Mouse (Mus musculus) embryonic facial prominence, embryonic 13.5 days (tissue): ENCODE data around the gene Icam4. TPM values are rescaled to one million over a fixed set of nuclear protein-coding genes. Genes with fewer than 3 reads are reported as not detected.

Experiments
- ATAC-seq: fragments of 200-750 bp; cut with Nextera tagmentation; 2 replicates; pipeline ENCODE4 v1.8.0; 2017; ENCODE audit warnings: low read depth; ENCODE audit not compliant: insufficient number of reproducible peaks, insufficient read depth, low FRiP score, low TSS enrichment
- H3K27ac ChIP-seq: fragments of 300-500 bp; sonication (generic); 2 replicates; pipeline ENCODE4 v1.5.1; 2015; ENCODE audit warnings: moderate library complexity, mild to moderate bottlenecking, inconsistent platforms
- H3K27me3 ChIP-seq: fragments of 300-500 bp; sonication (generic); 2 replicates; pipeline ENCODE4 v1.6.1; 2015; ENCODE audit warnings: mild to moderate bottlenecking, inconsistent platforms
- H3K36me3 ChIP-seq: fragments of 300-500 bp; sonication (generic); 2 replicates; pipeline ENCODE4 v1.6.1; 2015; ENCODE audit warnings: mild to moderate bottlenecking, inconsistent platforms
- H3K4me1 ChIP-seq: fragments of 300-500 bp; sonication (generic); 2 replicates; pipeline ENCODE4 v1.6.1; 2015; ENCODE audit warnings: inconsistent platforms
- H3K4me2 ChIP-seq: fragments of 300-500 bp; sonication (generic); 2 replicates; pipeline ENCODE4 v1.6.1; 2015; ENCODE audit warnings: moderate library complexity, mild to moderate bottlenecking, inconsistent platforms
- H3K4me3 ChIP-seq: fragments of 300-500 bp; sonication (generic); 2 replicates; pipeline ENCODE4 v1.5.1; 2015; ENCODE audit warnings: mild to moderate bottlenecking, inconsistent platforms
- H3K9ac ChIP-seq: fragments of 300-500 bp; sonication (generic); 2 replicates; pipeline ENCODE4 v1.6.1; 2015; ENCODE audit warnings: mild to moderate bottlenecking, inconsistent platforms
- H3K9me3 ChIP-seq: fragments of 300-500 bp; sonication (generic); 2 replicates; pipeline ENCODE4 v1.6.1; 2016; ENCODE audit warnings: inconsistent platforms
- WGBS: fragments of 180-500 bp; shearing (Covaris S2); methylation state at CpG from one replicate; pipeline ENCODE4 v1.1.7; 2015; ENCODE audit warnings: mixed read lengths; 5-methylcytosine and 5-hydroxymethylcytosine counted together
- microRNA counts: library from miRNA; unstranded; fragments of <30 nt; microRNA quantifications from one replicate; lab custom pipeline; 2016
- microRNA-seq: library from miRNA; unstranded; fragments of <30 nt; microRNA quantifications from one replicate; pipeline ENCODE4, GENCODE M21; 2016
- polyA plus RNA-seq: library from polyadenylated mRNA; unstranded; fragments of >200 nt; fragmentation: Nextera tagmentation; extraction: Ambion mirVana; gene quantifications from 2 replicates; pipeline ENCODE4 v1.2.1, GENCODE M21; 2015

The Icam4 gene
- polyA plus RNA-seq, 1 experiment from 2014 or later = 0.27 TPM

GRCm38 (mm10) chr9:21074173-21074572 is 45.0 kb downstream of the Icam4 start:
- H3K36me3 ChIP-seq = peaks cover 62% of the 10 kb centered on the region
- no peak for ATAC-seq
- no peaks in the 10 kb centered on the region for H3K9me3 ChIP-seq
- no peaks in the 10 kb centered on the region for H3K27me3 ChIP-seq
- no peak overlapping the region for H3K4me3 ChIP-seq
- no peak overlapping the region for H3K4me2 ChIP-seq
- 89% methylated on average over 1 of the region's 1 CpGs for WGBS
- peaks cover 15% of the 10 kb centered on the region; the same call in 1 of the 2 replicates for H3K4me1 ChIP-seq
- H3K27ac ChIP-seq = 0 out of 2 replicates have a peak overlapping the region, but pooled peaks have one; percentile 73
- H3K9ac ChIP-seq = 0 out of 2 replicates have a peak overlapping the region, but pooled peaks have one; percentile 40

- Histone ChIP-seq H3K4me3 (no peak overlapping the region), H3K9ac (no peak overlapping the region), H3K27ac (no peak overlapping the region), H3K9me3 (no peaks in the 10 kb centered on the region), H3K27me3 (no peaks in the 10 kb centered on the region), H3K4me1 (peaks cover 15% of the 10 kb centered on the region; the same call in 1 of the 2 replicates), H3K36me3 (peaks cover 68% of the 10 kb centered on the region), H3K4me2 (no peak overlapping the region)
- ATAC-seq = no peak
- WGBS = 88% methylated on average over 3 of the region's 3 CpGs
Measured at GRCm38 (mm10) chr9:21075625-21076024, 46.5 kb downstream of the Icam4 start.

MicroRNAs encoded within 50 kb of the gene (microRNA counts, 519-probe panel; counts per million panel counts)
- microRNA mmu-miR-1900 (lab: Ali Mortazavi, UCI) = 3,347 counts per million, percentile 76 among the panel's probes with 10 or more counts

Small RNA genes lying within 50 kb of the gene (microRNA-seq; reads per million reads assigned to microRNA genes)
- not detected for gene Mir1900
- 1.5 reads per million for gene Mir7082

Other genes starting within 250 kb of the Icam4 start
- 0.72 and 0.80 TPM in 2 replicates for gene Col5a3, start 214.3 kb upstream of the Icam4 start, polyA plus RNA-seq
- gene Rdh8, start 210.9 kb upstream of the Icam4 start, polyA plus RNA-seq = not detected in 2 replicates
- gene A230050P20Rik, start 160.7 kb upstream of the Icam4 start, polyA plus RNA-seq = 7.5 and 9.1 TPM in 2 replicates
- 3.6 and 5.4 TPM in 2 replicates for gene Angptl6, start 149.6 kb upstream of the Icam4 start, polyA plus RNA-seq
- 86.2 and 87.6 TPM in 2 replicates for gene Ppan, start 141.2 kb upstream of the Icam4 start, polyA plus RNA-seq
- 292 and 343 TPM in 2 replicates for gene Eif3g, start 130.8 kb upstream of the Icam4 start, polyA plus RNA-seq
- gene Dnmt1, start 69.5 kb upstream of the Icam4 start, polyA plus RNA-seq = 102 and 109 TPM in 2 replicates
- 67.8 and 71.5 TPM in 2 replicates for gene S1pr2, start 52.6 kb upstream of the Icam4 start, polyA plus RNA-seq
- 142 TPM in 2 replicates for gene Mrpl4, start 26.6 kb upstream of the Icam4 start, polyA plus RNA-seq
- 13.4 and 15.4 TPM in 2 replicates for gene Icam1, start 13.4 kb upstream of the Icam4 start, polyA plus RNA-seq
- 0.13 and 0.21 TPM in 2 replicates for gene Icam5, start 2.7 kb downstream of the Icam4 start, polyA plus RNA-seq
- gene Zglp1, start 37.7 kb downstream of the Icam4 start, polyA plus RNA-seq = 1.3 TPM in 1 of 2 replicates, not detected in the other
- 0.79 and 1.0 TPM in 2 replicates for gene Gm49373, start 43.7 kb downstream of the Icam4 start, polyA plus RNA-seq
- gene Fdx1l, start 44.2 kb downstream of the Icam4 start, polyA plus RNA-seq = 60.0 and 60.2 TPM in 2 replicates
- 2.3 and 2.4 TPM in 2 replicates for gene Gm38431, start 62.6 kb downstream of the Icam4 start, polyA plus RNA-seq
- 57.7 and 61.0 TPM in 2 replicates for gene Raver1, start 62.6 kb downstream of the Icam4 start, polyA plus RNA-seq
- 14.1 and 14.4 TPM in 2 replicates for gene Tyk2, start 101.9 kb downstream of the Icam4 start, polyA plus RNA-seq
- gene Cdc37, start 120.6 kb downstream of the Icam4 start, polyA plus RNA-seq = 328 and 359 TPM in 2 replicates
- gene Pde4a, start 136.3 kb downstream of the Icam4 start, polyA plus RNA-seq = 4.9 and 6.1 TPM in 2 replicates
- 65.2 and 70.7 TPM in 2 replicates for gene Keap1, start 210.0 kb downstream of the Icam4 start, polyA plus RNA-seq
- 0.21 and 0.58 TPM in 2 replicates for gene S1pr5, start 219.1 kb downstream of the Icam4 start, polyA plus RNA-seq
- gene Atg4d, start 235.9 kb downstream of the Icam4 start, polyA plus RNA-seq = 33.3 and 35.4 TPM in 2 replicates